Mouse (Mus musculus) layer of hippocampus, adult 18-20 months (tissue): ENCODE measurements at regions not wholly inside any gene's neighbourhood (a gene's known extent, or its start where the extent isn't known, plus 50 kb on each side); places are given as distances from the start of the nearest gene placed in this dataset.
A peak's percentile ranks its signal among the peaks of the same experiment; 100 is the strongest.

ENCODE experiments used
- DNase-seq, 2 experiments: peaks; one replicate each; pipeline ENCODE4 v3.0.0; 2022; ENCODE audit warnings: low spot score in 2 of 2

- DNase-seq: no peak
Observed at GRCm38 (mm10) chr15:17715584-17715983, 987.0 kb downstream of the Cdh9 start.

DNA sequence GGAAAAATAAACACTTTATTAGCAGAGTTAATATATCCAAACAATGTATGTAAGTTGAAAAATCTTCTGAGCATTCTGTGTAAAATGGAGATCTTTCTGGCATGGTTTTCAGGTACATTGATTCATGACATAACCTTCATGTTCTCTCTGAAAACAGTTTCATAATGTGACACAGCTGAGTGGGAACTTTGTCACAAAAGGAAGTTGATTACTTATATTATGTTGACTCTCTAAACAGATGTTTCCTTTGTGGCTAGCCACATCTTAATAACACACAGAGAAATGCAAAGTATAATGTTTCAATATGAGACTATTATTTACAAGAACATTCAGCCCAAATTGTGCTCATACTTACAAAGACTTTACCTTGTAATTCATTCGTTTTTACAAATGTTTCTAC is 1002.1 kb downstream of the Cdh9 start:
- no peak for DNase-seq

- no peak for DNase-seq
Observed at GRCm38 (mm10) chr15:17770225-17770677, 1041.7 kb downstream of the Cdh9 start.

DNA sequence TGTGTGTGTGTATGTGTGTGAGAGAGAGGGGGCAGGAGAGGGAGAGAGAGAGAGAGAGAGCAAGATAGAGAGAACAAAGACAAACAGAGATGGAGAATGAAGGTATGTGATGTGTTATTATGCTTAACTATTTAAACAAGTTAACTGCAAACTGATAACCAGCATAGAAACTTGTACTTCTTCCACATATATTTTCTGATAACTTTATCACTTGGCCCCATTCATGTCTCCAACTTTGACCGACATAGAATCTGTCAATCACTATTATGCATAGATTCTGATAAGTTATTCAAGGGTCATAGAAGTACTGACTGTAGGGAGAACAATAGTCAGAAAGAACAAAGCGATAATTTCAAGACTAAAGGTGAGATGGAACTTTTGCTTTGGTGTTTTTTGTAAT is 1039.0 kb upstream of the Cdh10 start:
- DNase-seq: no peak

DNA sequence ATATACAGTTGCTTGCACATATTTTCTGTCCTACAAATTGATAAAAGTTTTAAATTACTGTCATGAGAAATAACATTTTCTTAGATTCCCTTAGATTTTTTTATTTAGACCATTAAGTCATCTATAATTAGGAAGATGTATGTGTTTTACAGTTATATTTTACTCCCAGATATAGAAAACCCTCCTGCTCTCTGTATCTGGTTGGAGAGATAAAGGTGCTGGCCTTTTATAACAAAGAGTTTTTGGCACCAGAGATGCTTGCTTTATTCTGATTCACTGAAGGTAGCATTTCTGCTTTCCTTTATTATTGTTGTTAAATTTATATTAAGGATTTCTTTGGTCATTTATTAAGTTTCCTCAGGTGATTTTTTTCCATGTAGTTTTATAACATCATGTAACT is 1035.4 kb upstream of the Cdh10 start:
- no peak for DNase-seq

DNA sequence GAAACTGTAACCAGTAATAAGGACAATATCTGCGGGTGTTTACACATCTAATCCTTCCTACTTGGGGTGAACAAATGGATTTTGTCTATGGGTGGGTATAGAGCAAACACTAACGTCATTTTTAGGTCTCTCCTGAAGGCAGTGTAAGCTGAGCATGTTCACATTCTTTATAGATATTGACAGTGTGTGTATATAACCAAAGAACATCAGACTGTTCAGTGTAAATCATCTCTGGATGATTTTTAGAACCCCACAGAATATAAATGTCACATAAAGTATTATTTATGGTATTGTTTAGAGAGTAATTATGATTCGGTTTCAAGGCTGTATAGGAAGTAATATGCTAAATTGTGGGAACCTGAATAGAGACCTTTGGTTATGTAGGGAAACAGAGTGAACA is 1021.2 kb upstream of the Cdh10 start:
- DNase-seq: no peak

DNA sequence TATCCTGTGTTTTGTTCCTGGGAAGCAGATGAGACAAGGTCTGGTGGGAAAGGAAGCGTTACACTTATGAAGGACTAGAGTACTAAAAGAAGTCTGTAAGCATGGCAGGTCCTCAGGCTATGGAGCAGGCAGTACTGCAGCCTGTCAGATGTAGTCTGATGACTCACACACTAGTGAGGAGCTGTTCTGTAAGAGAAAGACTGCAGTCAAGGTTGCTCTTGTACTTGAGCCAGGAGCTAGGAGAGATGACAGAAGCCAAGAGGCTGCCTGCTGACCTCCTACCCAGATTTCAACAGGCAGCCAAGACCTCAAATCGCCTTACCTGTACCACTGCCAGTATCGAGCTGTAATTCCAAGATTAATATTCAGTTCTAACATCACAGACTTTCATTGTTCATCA is 1017.3 kb upstream of the Cdh10 start:
- peak in 1 of 2 experiments; percentile 23 for DNase-seq

DNA sequence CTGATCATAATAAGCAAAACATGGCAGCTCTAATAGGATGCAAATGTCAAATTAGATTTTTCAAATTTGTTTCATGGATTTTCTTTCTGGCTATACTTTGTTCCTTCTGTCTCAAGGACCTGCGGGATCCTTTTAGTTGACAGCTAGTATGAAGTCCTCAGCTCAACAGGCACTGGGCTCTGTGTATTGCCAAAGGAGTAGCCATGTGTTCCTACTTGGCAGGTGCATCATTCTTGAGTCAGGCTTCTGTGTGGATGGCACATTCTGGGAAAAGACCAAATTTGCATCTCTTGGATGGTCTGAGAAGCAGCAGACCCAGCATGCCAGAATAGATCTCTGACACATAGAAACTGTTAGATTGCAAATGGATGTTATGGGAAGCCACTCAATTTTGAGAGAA is 1015.6 kb upstream of the Cdh10 start:
- no peak for DNase-seq

DNA sequence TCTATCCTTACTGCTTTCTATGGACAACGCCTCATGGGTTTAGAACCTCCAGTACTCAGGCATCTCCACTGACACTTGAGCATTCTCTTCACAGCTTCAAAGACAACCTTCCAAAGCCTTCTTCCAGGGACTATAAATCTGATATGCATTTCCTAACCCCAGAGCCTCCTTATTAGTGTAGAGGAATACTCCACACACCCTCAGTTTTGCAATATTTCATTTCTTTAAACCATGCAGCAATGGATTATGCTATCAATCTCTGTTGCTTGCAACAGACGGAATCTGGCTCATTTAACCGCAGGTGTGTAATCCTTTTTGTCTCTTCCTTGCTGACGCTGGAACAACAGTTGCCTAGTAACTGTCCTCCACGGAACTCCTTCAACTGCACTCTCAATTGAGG is 988.4 kb upstream of the Cdh10 start:
- DNase-seq: no peak

DNA sequence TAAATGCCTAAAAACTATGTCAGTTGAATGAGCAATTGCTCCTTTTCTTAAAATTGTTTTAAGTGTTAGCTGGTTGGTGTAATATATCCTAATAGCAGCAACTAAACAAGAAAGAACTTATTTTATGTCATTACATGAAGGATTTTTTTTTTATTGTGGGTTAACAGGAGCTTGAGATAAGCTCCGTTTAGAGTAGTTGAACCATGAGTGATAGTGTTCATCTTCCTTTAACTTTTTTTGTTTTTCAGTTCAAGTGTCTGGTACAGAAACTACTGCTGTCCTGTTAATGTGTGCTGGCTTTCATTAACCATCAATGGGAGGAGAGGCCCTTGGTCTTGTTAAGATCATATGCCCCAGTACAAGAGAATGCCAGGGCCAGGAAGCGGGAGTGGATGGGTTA is 986.8 kb upstream of the Cdh10 start:
- no peak for DNase-seq

DNA sequence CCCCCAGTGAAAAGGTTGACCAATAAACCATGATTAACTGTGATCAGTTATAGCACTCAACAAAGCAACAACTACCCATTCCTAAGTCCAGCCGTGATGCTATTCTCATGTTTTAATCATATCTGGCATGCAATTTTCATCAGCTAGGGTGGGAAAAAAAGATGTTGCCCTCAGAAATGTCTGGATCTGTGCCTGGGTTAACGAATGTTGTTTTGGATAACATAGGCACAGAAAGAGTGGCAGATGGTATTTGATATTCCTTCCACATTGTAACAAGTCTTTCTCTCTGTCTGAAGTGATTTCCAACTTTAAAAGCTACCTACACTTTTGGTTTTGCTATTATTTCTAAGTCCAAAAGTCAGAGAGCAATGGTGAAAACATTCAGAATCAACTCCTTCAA is 938.6 kb upstream of the Cdh10 start:
- no peak for DNase-seq

GRCm38 (mm10) chr15:17889309-17889708 is 929.4 kb upstream of the Cdh10 start:
- DNase-seq: peak; percentile 8 to 47

GRCm38 (mm10) chr15:17900026-17900425 is 918.7 kb upstream of the Cdh10 start:
- DNase-seq: no peak

DNA sequence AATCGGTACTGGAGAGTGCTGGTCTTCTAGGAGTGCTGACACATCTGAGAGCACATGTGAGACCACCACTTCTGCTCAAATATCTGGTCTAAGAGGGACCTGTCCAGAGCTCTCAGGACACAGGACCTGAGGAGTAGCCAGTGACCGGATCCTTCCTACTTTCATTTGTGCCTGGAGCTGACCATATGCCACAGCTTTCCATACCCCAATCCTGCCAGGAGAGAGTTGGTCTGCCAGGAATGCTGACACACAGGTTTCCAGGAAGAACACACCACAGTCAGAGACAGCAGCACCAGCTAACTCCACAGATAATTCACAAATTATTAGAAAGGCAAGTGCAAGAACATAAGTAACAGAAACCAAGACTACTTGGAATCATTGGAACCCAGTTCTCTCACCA is 906.5 kb upstream of the Cdh10 start:
- no peak for DNase-seq

- no peak for DNase-seq
Observed at GRCm38 (mm10) chr15:17932573-17932972, 886.2 kb upstream of the Cdh10 start.

GRCm38 (mm10) chr15:17933875-17934274 is 884.9 kb upstream of the Cdh10 start:
- no peak for DNase-seq

DNA sequence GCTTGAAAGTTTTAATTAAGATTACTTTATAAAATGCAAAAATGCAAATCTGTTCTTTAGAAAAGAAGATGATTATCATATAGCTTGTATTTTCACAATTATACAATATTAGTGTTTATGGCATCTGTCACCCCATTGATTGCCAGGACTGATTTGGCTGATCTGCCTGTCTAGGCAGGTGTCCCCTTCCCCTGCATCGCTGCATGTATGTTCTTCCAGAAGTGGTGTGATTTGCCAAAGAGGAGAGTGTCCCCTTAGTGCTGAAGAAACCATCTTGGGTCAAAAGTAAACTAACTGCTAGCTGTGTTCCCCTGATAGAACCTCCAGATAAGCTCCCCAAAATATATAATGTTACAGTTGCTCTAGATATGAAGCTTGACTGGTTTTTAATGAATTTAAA is 883.3 kb upstream of the Cdh10 start:
- no peak for DNase-seq

DNA sequence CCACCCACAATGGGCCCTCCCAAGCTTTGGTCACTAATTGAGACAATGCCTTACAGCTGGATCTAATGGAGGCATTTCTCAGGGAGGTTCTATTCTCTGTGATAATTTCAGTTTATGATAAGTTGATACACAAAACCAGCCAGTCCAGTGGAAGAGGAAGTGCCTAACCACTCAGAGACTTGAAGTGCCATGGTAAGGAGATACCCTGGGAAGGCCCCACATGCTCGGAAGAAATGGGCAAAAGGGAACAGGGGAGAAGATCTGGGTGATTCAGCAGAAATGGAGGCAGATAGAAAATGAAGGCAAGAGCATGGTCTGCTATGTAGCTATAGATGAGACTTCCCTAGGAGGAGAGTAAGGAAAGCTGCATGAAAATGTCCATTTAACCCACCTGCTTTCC is 856.0 kb upstream of the Cdh10 start:
- no peak for DNase-seq

GRCm38 (mm10) chr15:17963240-17964209 is 855.2 kb upstream of the Cdh10 start:
- DNase-seq: no peak

GRCm38 (mm10) chr15:17987763-17988162 is 831.0 kb upstream of the Cdh10 start:
- DNase-seq: no peak

DNA sequence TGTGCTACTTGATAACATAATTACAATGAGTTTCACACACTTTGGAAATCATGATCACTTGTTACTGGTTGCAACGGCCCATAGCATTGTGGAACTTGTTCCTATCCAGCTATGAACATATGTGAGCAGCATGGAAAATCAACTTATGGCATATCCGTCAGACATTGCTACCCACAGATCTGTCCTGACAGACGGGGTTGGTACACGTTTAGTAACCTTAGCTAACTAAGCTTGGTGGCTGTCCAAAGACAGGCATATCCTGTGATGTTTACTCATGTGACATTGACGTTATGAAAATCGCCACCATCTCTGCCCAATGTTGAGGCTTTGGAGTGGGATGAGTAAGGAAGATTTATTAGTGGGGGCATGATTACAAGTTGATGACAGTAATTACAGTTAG is 786.1 kb upstream of the Cdh10 start:
- no peak for DNase-seq

DNA sequence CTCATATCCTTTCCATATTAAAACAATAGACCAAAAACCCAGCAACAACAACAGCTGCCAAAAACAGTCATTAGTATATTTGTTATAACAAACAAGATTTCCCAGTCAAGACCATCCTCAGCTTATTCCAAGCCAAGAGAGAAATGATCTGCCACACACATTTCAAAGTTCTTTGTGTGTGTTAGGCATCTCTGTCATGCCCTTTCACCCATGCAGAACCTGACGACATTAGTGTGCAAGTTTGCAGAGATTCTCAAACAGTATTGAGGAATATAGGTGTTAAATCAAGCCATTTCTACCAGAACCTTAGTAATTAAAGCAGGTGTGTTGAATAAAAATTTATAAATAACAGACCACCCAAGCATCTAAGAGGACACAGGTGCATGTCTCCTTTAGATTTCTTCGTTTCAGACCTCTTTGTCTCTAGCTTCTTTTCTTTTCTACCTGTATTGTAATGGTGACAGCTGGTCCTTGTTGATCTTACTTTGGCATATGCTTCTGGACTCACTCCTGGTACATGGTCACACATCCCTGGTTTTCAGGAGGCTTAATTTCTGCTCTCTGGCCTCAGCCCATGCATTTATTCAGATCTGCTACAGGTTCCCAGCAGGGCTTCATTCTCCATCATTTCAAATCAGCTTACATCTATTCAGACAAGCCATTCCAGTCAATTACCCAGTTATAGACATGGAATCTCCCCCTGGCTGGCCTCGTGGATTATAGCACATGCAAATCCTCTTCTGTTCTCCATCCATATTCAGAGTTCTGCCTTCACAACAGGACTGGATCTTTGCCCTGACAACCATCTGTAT is 766.3 kb upstream of the Cdh10 start:
- DNase-seq: no peak
